Mouse (Mus musculus): ENCODE results near the gene Pnldc1. TPM values are rescaled to one million over a fixed set of nuclear protein-coding genes. Genes with fewer than 3 reads are reported as not detected.
A peak's percentile ranks its signal among the peaks of the same experiment; 100 is the strongest.

Pnldc1 gene
- polyA plus RNA-seq, 1 experiment, result 4.0 TPM

GRCm38 (mm10) chr17:12851689-12852088 is 58.3 kb downstream of the Pnldc1 start:
- DNase-seq (ENCODE audit: low read depth), result no peak
- TF ChIP-seq CTCF (IDR thresholded peaks at IDR 0.05; ENCODE audit: borderline replicate concordance, extremely low read depth, insufficient read depth, insufficient read length), result no peak
- TF ChIP-seq POLR2A (IDR thresholded peaks at IDR 0.05; ENCODE audit: borderline replicate concordance, extremely low read depth, insufficient read depth, insufficient read length, poor library complexity, severe bottlenecking), result no peak

- peak; percentile 56 for DNase-seq (ENCODE audit: low read depth)
- TF ChIP-seq CTCF (IDR thresholded peaks at IDR 0.05; ENCODE audit: borderline replicate concordance, extremely low read depth, insufficient read depth, insufficient read length), result no peak
- TF ChIP-seq POLR2A (IDR thresholded peaks at IDR 0.05; ENCODE audit: borderline replicate concordance, extremely low read depth, insufficient read depth, insufficient read length, poor library complexity, severe bottlenecking), result no peak
These were observed 60.1 kb downstream of the Pnldc1 start for GRCm38 (mm10) chr17:12849778-12850382.

GRCm38 (mm10) chr17:12847736-12848135 is 62.3 kb downstream of the Pnldc1 start:
- TF ChIP-seq POLR2A (IDR thresholded peaks at IDR 0.05; ENCODE audit: borderline replicate concordance, extremely low read depth, insufficient read depth, insufficient read length, poor library complexity, severe bottlenecking) (no peak), CTCF (IDR thresholded peaks at IDR 0.05; ENCODE audit: borderline replicate concordance, extremely low read depth, insufficient read depth, insufficient read length) (no peak)

GRCm38 (mm10) chr17:12846474-12846873 is 63.6 kb downstream of the Pnldc1 start:
- TF ChIP-seq POLR2A (IDR thresholded peaks at IDR 0.05; ENCODE audit: borderline replicate concordance, extremely low read depth, insufficient read depth, insufficient read length, poor library complexity, severe bottlenecking) (no peak), CTCF (IDR thresholded peaks at IDR 0.05; ENCODE audit: borderline replicate concordance, extremely low read depth, insufficient read depth, insufficient read length) (no peak)
- DNase-seq (ENCODE audit: low read depth), result no peak

More at GRCm38 (mm10) chr17:12847736-12848135, 62.3 kb downstream of the Pnldc1 start:
- DNase-seq (ENCODE audit: low read depth), result no peak

- no peak for DNase-seq (ENCODE audit: low read depth)
- TF ChIP-seq CTCF (IDR thresholded peaks at IDR 0.05; ENCODE audit: borderline replicate concordance, extremely low read depth, insufficient read depth, insufficient read length), result no peak
- no peak for TF ChIP-seq POLR2A (IDR thresholded peaks at IDR 0.05; ENCODE audit: borderline replicate concordance, extremely low read depth, insufficient read depth, insufficient read length, poor library complexity, severe bottlenecking)
These were observed 64.2 kb downstream of the Pnldc1 start for GRCm38 (mm10) chr17:12845862-12846261.

- no peak for DNase-seq (ENCODE audit: low read depth)
- TF ChIP-seq POLR2A (IDR thresholded peaks at IDR 0.05; ENCODE audit: borderline replicate concordance, extremely low read depth, insufficient read depth, insufficient read length, poor library complexity, severe bottlenecking) (no peak), CTCF (IDR thresholded peaks at IDR 0.05; ENCODE audit: borderline replicate concordance, extremely low read depth, insufficient read depth, insufficient read length) (no peak)
These were observed 65.5 kb downstream of the Pnldc1 start for GRCm38 (mm10) chr17:12844540-12844939.

- DNase-seq (ENCODE audit: low read depth), result no peak
- TF ChIP-seq CTCF (IDR thresholded peaks at IDR 0.05; ENCODE audit: borderline replicate concordance, extremely low read depth, insufficient read depth, insufficient read length) (no peak), POLR2A (IDR thresholded peaks at IDR 0.05; ENCODE audit: borderline replicate concordance, extremely low read depth, insufficient read depth, insufficient read length, poor library complexity, severe bottlenecking) (no peak)
These were observed 66.2 kb downstream of the Pnldc1 start for GRCm38 (mm10) chr17:12843826-12844225.

- peak; percentile 49 for DNase-seq (ENCODE audit: low read depth)
- TF ChIP-seq POLR2A (IDR thresholded peaks at IDR 0.05; ENCODE audit: borderline replicate concordance, extremely low read depth, insufficient read depth, insufficient read length, poor library complexity, severe bottlenecking), result no peak
- TF ChIP-seq CTCF (IDR thresholded peaks at IDR 0.05; ENCODE audit: borderline replicate concordance, extremely low read depth, insufficient read depth, insufficient read length), result no peak
These were observed 70.4 kb downstream of the Pnldc1 start for GRCm38 (mm10) chr17:12839475-12840267.

Other genes with a start within 250 kb of the Pnldc1 start
- not detected in 2 replicates for gene Slc22a1, start 234.4 kb downstream of the Pnldc1 start, polyA plus RNA-seq (2012; rRNA removed)
- 16.4 and 24.5 TPM in 2 replicates for gene Igf2r, start 140.6 kb downstream of the Pnldc1 start, polyA plus RNA-seq (2012; rRNA removed)
- gene Mas1, start 42.1 kb downstream of the Pnldc1 start, polyA plus RNA-seq (2012; rRNA removed), result 0.07 and 0.08 TPM in 2 replicates
- gene Mrgprh, start 34.2 kb downstream of the Pnldc1 start, polyA plus RNA-seq (2012; rRNA removed), result 0.05 TPM in 1 of 2 replicates, not detected in the other
- gene Tcp1, start 5.5 kb upstream of the Pnldc1 start, polyA plus RNA-seq (2012; rRNA removed), result 187 and 246 TPM in 2 replicates
- gene Mrpl18, start 6.1 kb upstream of the Pnldc1 start, polyA plus RNA-seq (2012; rRNA removed), result 56.8 and 58.2 TPM in 2 replicates
- 0.39 and 0.74 TPM in 2 replicates for gene Acat3, start 30.4 kb upstream of the Pnldc1 start, polyA plus RNA-seq (2012; rRNA removed)
- 122 and 143 TPM in 2 replicates for gene Acat2, start 50.5 kb upstream of the Pnldc1 start, polyA plus RNA-seq (2012; rRNA removed)
- 75.7 and 83.7 TPM in 2 replicates for gene Wtap, start 83.9 kb upstream of the Pnldc1 start, polyA plus RNA-seq (2012; rRNA removed)
- gene Sod2, start 96.6 kb upstream of the Pnldc1 start, polyA plus RNA-seq (2012; rRNA removed), result 159 and 183 TPM in 2 replicates
- 0.07 and 0.15 TPM in 2 replicates for gene Gpr31b, start 142.1 kb upstream of the Pnldc1 start, polyA plus RNA-seq (2012; rRNA removed)
- gene Tcp10b, start 150.9 kb upstream of the Pnldc1 start, polyA plus RNA-seq (2012; rRNA removed), result 0.27 and 0.40 TPM in 2 replicates
- gene Unc93a, start 221.6 kb upstream of the Pnldc1 start, polyA plus RNA-seq (2012; rRNA removed), result 0.05 and 0.08 TPM in 2 replicates

Measured in brain, embryonic 14.5 days (tissue).